Mouse (Mus musculus): ENCODE data around the gene Zbtb4. TPM values are rescaled to one million over a fixed set of nuclear protein-coding genes. Genes with fewer than 3 reads are reported as not detected.

Gene Zbtb4
- polyA plus RNA-seq, 1 experiment = 3.6 TPM

- no peaks in the 10 kb centered on the region for H3K27me3 ChIP-seq (ENCODE audit: control insufficient read depth, insufficient read depth, low read length, poor library complexity, severe bottlenecking)
- no peaks in the 10 kb centered on the region for H3K4me1 ChIP-seq (ENCODE audit: control insufficient read depth, insufficient read depth, low read length)
- H3K9ac ChIP-seq (ENCODE audit: low read depth, poor library complexity, severe bottlenecking) = no peak overlapping the region
- H3K4me3 ChIP-seq (ENCODE audit: low read depth, low read length) = peak overlapping the region; percentile 16; the same call in 1 of the 2 replicates
- no peak overlapping the region for H3K27ac ChIP-seq (ENCODE audit: insufficient read depth, low read length)
- no peaks in the 10 kb centered on the region for H3K36me3 ChIP-seq (ENCODE audit: control insufficient read depth, insufficient read depth, low read length, poor library complexity, severe bottlenecking)
- no peak for TF ChIP-seq POLR2A (IDR thresholded peaks at IDR 0.05; ENCODE audit: insufficient read depth, low read length)
- TF ChIP-seq EP300 (IDR thresholded peaks at IDR 0.05; ENCODE audit: insufficient read depth, low read depth, low read length) = no peak
- no peak for TF ChIP-seq CTCF (IDR thresholded peaks at IDR 0.05; ENCODE audit: low read depth, low read length)
- H3K9me3 ChIP-seq (replicated peaks; ENCODE audit: control insufficient read depth, insufficient read depth, low read length, poor library complexity, severe bottlenecking) = no peaks in the 10 kb centered on the region
These were observed 1.3 kb downstream of the Zbtb4 start for GRCm38 (mm10) chr11:69766872-69767624.

- H3K27me3 ChIP-seq (ENCODE audit: control insufficient read depth, insufficient read depth, low read length, poor library complexity, severe bottlenecking) = no peaks in the 10 kb centered on the region
- TF ChIP-seq CTCF (IDR thresholded peaks at IDR 0.05; ENCODE audit: low read depth, low read length) (no peak), EP300 (IDR thresholded peaks at IDR 0.05; ENCODE audit: insufficient read depth, low read depth, low read length) (no peak), POLR2A (IDR thresholded peaks at IDR 0.05; ENCODE audit: insufficient read depth, low read length) (no peak)
- no peak overlapping the region for H3K9ac ChIP-seq (ENCODE audit: low read depth, poor library complexity, severe bottlenecking)
- H3K27ac ChIP-seq (ENCODE audit: insufficient read depth, low read length) = no peak overlapping the region
- no peak overlapping the region for H3K4me3 ChIP-seq (ENCODE audit: low read depth, low read length)
- H3K9me3 ChIP-seq (replicated peaks; ENCODE audit: control insufficient read depth, insufficient read depth, low read length, poor library complexity, severe bottlenecking) = no peaks in the 10 kb centered on the region
- H3K4me1 ChIP-seq (ENCODE audit: control insufficient read depth, insufficient read depth, low read length) = no peaks in the 10 kb centered on the region
- no peaks in the 10 kb centered on the region for H3K36me3 ChIP-seq (ENCODE audit: control insufficient read depth, insufficient read depth, low read length, poor library complexity, severe bottlenecking)
These were observed 1.9 kb downstream of the Zbtb4 start for GRCm38 (mm10) chr11:69767625-69767909.

DNA sequence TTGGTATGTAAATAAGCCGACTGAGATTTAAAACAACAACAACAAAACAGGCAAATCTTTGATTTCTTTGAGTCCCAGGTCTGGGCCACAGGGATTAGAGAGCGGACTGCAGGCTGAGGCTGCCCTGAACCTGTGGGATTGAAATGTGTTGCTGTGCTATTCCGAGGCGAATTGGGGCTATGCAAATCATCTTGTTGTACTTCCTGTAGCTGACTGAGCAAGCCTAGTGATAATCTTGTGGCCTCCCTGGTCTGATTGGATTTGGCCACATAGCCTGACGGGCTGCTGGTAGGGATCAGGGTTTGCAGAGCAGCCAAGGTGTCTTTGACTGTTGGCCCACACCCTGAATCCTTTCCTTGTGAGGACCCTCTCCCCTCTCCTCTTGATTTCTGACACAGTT lies 9.2 kb downstream of the Zbtb4 start:
- TF ChIP-seq CTCF (IDR thresholded peaks at IDR 0.05; ENCODE audit: low read depth, low read length) (no peak), EP300 (IDR thresholded peaks at IDR 0.05; ENCODE audit: insufficient read depth, low read depth, low read length) (no peak), POLR2A (IDR thresholded peaks at IDR 0.05; ENCODE audit: insufficient read depth, low read length) (no peak)
- Histone ChIP-seq H3K27me3 (ENCODE audit: control insufficient read depth, insufficient read depth, low read length, poor library complexity, severe bottlenecking) (no peaks in the 10 kb centered on the region), H3K4me1 (ENCODE audit: control insufficient read depth, insufficient read depth, low read length) (peaks cover 6% of the 10 kb centered on the region), H3K36me3 (ENCODE audit: control insufficient read depth, insufficient read depth, low read length, poor library complexity, severe bottlenecking) (no peaks in the 10 kb centered on the region), H3K9ac (ENCODE audit: low read depth, poor library complexity, severe bottlenecking) (no peak overlapping the region), H3K4me3 (ENCODE audit: low read depth, low read length) (no peak overlapping the region), H3K9me3 (replicated peaks; ENCODE audit: control insufficient read depth, insufficient read depth, low read length, poor library complexity, severe bottlenecking) (no peaks in the 10 kb centered on the region), H3K27ac (ENCODE audit: insufficient read depth, low read length) (no peak overlapping the region)

DNA sequence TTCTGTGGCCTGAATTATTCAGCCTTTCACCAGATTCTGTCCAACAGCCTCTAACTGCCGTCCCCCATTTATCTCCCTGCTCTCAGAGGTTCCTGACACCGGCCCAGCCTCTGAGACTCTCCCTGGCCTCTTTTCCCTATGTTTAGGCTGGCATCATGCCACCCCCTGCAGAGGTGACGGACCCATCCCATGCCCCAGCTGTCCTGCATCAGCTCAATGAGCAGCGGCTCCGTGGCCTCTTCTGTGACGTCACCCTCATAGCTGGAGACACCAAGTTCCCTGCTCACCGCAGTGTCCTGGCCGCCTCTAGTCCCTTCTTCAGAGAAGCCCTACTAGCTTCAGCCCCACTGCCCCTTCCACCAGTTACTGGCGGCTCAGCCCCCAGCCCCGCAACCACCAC lies 10.0 kb downstream of the Zbtb4 start:
- H3K4me1 ChIP-seq (ENCODE audit: control insufficient read depth, insufficient read depth, low read length) = peaks cover 6% of the 10 kb centered on the region
- no peaks in the 10 kb centered on the region for H3K36me3 ChIP-seq (ENCODE audit: control insufficient read depth, insufficient read depth, low read length, poor library complexity, severe bottlenecking)
- no peak for TF ChIP-seq EP300 (IDR thresholded peaks at IDR 0.05; ENCODE audit: insufficient read depth, low read depth, low read length)
- TF ChIP-seq POLR2A (IDR thresholded peaks at IDR 0.05; ENCODE audit: insufficient read depth, low read length) = no peak
- TF ChIP-seq CTCF (IDR thresholded peaks at IDR 0.05; ENCODE audit: low read depth, low read length) = no peak
- peak overlapping the region; percentile 19 for H3K9ac ChIP-seq (ENCODE audit: low read depth, poor library complexity, severe bottlenecking)
- peak overlapping the region; percentile 21; the same call in 1 of the 2 replicates for H3K4me3 ChIP-seq (ENCODE audit: low read depth, low read length)
- no peak overlapping the region for H3K27ac ChIP-seq (ENCODE audit: insufficient read depth, low read length)
- no peaks in the 10 kb centered on the region for H3K27me3 ChIP-seq (ENCODE audit: control insufficient read depth, insufficient read depth, low read length, poor library complexity, severe bottlenecking)
- no peaks in the 10 kb centered on the region for H3K9me3 ChIP-seq (replicated peaks; ENCODE audit: control insufficient read depth, insufficient read depth, low read length, poor library complexity, severe bottlenecking)

GRCm38 (mm10) chr11:69776488-69776887 lies 10.8 kb downstream of the Zbtb4 start:
- Histone ChIP-seq H3K27ac (ENCODE audit: insufficient read depth, low read length) (no peak overlapping the region), H3K36me3 (ENCODE audit: control insufficient read depth, insufficient read depth, low read length, poor library complexity, severe bottlenecking) (no peaks in the 10 kb centered on the region), H3K9me3 (replicated peaks; ENCODE audit: control insufficient read depth, insufficient read depth, low read length, poor library complexity, severe bottlenecking) (no peaks in the 10 kb centered on the region), H3K4me1 (ENCODE audit: control insufficient read depth, insufficient read depth, low read length) (peaks cover 6% of the 10 kb centered on the region), H3K27me3 (ENCODE audit: control insufficient read depth, insufficient read depth, low read length, poor library complexity, severe bottlenecking) (no peaks in the 10 kb centered on the region), H3K4me3 (ENCODE audit: low read depth, low read length) (no peak overlapping the region), H3K9ac (ENCODE audit: low read depth, poor library complexity, severe bottlenecking) (peak overlapping the region; percentile 19)
- no peak for TF ChIP-seq EP300 (IDR thresholded peaks at IDR 0.05; ENCODE audit: insufficient read depth, low read depth, low read length)
- TF ChIP-seq POLR2A (IDR thresholded peaks at IDR 0.05; ENCODE audit: insufficient read depth, low read length) = no peak
- no peak for TF ChIP-seq CTCF (IDR thresholded peaks at IDR 0.05; ENCODE audit: low read depth, low read length)

DNA sequence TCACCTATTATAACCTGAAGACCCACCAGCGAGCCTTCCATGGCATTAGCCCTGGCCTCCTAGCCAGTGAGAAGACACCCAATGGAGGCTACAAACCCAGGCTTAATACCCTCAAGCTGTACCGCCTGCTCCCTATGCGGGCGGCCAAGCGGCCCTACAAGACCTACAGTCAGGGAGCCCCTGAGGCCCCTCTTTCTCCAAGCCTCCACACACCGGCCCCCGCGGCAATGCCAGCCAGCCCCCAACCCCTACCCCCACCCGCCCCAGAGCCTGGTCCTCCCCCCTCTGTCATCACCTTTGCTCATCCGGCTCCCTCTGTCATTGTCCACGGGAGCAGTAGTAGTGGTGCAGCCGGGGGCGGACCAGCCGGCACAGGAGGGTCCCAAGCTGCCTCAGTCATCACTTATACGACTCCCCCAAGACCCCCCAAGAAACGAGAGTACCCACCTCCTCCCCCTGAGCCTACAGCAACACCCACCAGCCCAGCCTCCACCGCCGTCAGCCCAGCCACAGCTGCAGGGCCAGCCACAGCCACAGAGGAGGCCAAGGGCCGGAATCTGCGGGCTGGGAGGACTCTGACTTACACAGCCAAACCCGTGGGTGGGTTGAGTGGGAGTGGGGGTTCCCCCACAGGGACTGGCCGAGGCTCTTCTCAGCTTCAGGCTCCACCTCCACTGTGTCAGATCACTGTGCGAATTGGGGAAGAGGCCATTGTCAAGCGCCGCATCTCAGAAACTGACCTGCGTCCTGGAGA lies 12.0 kb downstream of the Zbtb4 start:
- Histone ChIP-seq H3K9ac (ENCODE audit: low read depth, poor library complexity, severe bottlenecking) (no peak overlapping the region), H3K4me3 (ENCODE audit: low read depth, low read length) (no peak overlapping the region), H3K4me1 (ENCODE audit: control insufficient read depth, insufficient read depth, low read length) (peaks cover 6% of the 10 kb centered on the region), H3K36me3 (ENCODE audit: control insufficient read depth, insufficient read depth, low read length, poor library complexity, severe bottlenecking) (no peaks in the 10 kb centered on the region), H3K27me3 (ENCODE audit: control insufficient read depth, insufficient read depth, low read length, poor library complexity, severe bottlenecking) (no peaks in the 10 kb centered on the region), H3K9me3 (replicated peaks; ENCODE audit: control insufficient read depth, insufficient read depth, low read length, poor library complexity, severe bottlenecking) (no peaks in the 10 kb centered on the region), H3K27ac (ENCODE audit: insufficient read depth, low read length) (no peak overlapping the region)
- TF ChIP-seq POLR2A (IDR thresholded peaks at IDR 0.05; ENCODE audit: insufficient read depth, low read length) = no peak
- no peak for TF ChIP-seq CTCF (IDR thresholded peaks at IDR 0.05; ENCODE audit: low read depth, low read length)
- no peak for TF ChIP-seq EP300 (IDR thresholded peaks at IDR 0.05; ENCODE audit: insufficient read depth, low read depth, low read length)

Measured in ES-Bruce4 (cell line).